Mouse (Mus musculus): ENCODE results near the gene Elane. TPM values are rescaled to one million over a fixed set of nuclear protein-coding genes. Genes with fewer than 3 reads are reported as not detected.
A peak's percentile ranks its signal among the peaks of the same experiment; 100 is the strongest.

Gene Elane
- polyA plus RNA-seq (2015; fragmentation: Nextera tagmentation; extraction: Ambion mirVana) = 0.20 and 1.1 TPM in 2 replicates

DNA sequence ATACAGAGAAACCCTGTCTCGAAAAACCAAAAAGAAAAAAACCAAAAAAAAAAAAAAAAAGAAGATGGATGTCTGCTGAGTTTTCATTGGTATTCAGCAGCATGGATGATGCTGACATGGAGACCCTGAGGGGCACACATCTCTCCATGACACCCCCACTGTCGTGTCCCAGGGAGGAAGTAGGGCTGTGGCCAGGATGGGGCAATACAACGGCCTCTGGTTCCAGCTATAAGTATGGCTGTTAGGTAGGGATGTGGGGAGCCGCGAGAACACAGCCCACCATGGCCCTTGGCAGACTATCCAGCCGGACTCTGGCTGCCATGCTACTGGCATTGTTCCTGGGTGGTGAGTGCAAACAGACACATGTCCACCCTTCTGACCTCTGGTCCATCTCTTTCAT is at the start of gene Elane:
Elane (plus strand) TSS at position 194 of the 400 bp plus-strand sequence.
- no peaks in the 10 kb centered on the region for H3K36me3 ChIP-seq (ENCODE audit: control insufficient read depth, insufficient read depth)
- whole genome bisulfite sequencing = 72% methylated on average over 6 of the region's 6 CpGs
- no peak within 1 kb of the TSS for H3K27ac ChIP-seq (ENCODE audit: low read length)
- ATAC-seq (replicated peaks; ENCODE audit: extremely low read depth, insufficient read depth, low FRiP score) = no peak
- no peak within 1 kb of the TSS for H3K9ac ChIP-seq (ENCODE audit: low read length)
- no peak within 1 kb of the TSS for H3K4me2 ChIP-seq (ENCODE audit: low read depth, low read length)
- H3K4me1 ChIP-seq (ENCODE audit: control insufficient read depth, insufficient read depth, low read length) = peaks cover 19% of the 10 kb centered on the region
- H3K27me3 ChIP-seq (ENCODE audit: control insufficient read depth, insufficient read depth, low read length) = peaks cover 5% of the 10 kb centered on the region
- no peaks in the 10 kb centered on the region for H3K9me3 ChIP-seq (replicated peaks; ENCODE audit: control insufficient read depth, low read length)
- no peak within 1 kb of the TSS for H3K4me3 ChIP-seq (ENCODE audit: low read length)

DNA sequence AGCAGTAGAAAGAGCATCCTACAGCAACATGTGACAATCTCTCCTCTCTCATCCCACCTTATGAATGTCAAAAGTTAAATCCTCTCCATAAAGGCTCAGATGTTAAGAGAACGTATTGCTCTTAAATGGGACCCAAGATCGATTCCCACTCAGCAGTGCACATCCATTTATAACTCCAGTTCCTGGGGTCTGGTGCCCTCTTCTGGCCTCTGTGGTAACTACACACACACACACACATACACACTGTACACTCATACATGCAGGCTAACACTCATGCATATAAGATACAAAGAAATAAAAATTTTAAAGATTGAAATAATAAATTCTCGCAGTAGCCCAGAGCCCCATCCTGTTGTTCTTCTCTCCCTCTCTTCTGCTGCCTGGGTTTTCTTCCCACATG is 49.1 kb upstream of the Elane start:
- WGBS = 99% methylated on average over 3 of the region's 3 CpGs
- H3K36me3 ChIP-seq (ENCODE audit: control insufficient read depth, insufficient read depth) = no peaks in the 10 kb centered on the region
- no peak overlapping the region for H3K4me3 ChIP-seq (ENCODE audit: low read length)
- H3K4me1 ChIP-seq (ENCODE audit: control insufficient read depth, insufficient read depth, low read length) = 0 out of 2 replicates have a peak, but pooled peaks cover 3% of the 10 kb centered on the region
- no peak overlapping the region for H3K9ac ChIP-seq (ENCODE audit: low read length)
- no peaks in the 10 kb centered on the region for H3K9me3 ChIP-seq (replicated peaks; ENCODE audit: control insufficient read depth, low read length)
- H3K27me3 ChIP-seq (ENCODE audit: control insufficient read depth, insufficient read depth, low read length) = no peaks in the 10 kb centered on the region
- H3K4me2 ChIP-seq (ENCODE audit: low read depth, low read length) = no peak overlapping the region
- no peak overlapping the region for H3K27ac ChIP-seq (ENCODE audit: low read length)
- no peak for ATAC-seq (replicated peaks; ENCODE audit: extremely low read depth, insufficient read depth, low FRiP score)

DNA sequence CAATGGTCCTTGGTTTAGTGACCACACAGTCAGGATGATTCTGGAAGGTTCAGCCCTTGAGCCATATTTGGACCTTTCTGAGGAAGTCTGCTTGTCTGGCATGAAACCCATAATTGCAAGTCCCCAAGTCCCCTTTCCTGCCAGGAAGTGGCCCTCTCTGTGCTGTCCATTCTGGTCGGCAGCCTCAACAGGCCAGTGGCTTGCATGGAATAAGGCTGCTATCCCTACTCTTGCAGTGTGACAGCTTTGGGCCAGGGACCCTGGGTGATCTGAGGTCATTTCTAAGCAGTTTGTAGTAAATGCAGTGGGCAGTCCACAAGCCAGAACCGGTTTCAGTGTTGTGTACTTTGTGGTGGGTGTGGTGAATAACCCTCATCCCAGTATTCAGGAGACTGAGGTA is 47.9 kb upstream of the Elane start:
- 44% methylated on average over 2 of the region's 2 CpGs for WGBS
- ATAC-seq (replicated peaks; ENCODE audit: extremely low read depth, insufficient read depth, low FRiP score) = no peak

DNA sequence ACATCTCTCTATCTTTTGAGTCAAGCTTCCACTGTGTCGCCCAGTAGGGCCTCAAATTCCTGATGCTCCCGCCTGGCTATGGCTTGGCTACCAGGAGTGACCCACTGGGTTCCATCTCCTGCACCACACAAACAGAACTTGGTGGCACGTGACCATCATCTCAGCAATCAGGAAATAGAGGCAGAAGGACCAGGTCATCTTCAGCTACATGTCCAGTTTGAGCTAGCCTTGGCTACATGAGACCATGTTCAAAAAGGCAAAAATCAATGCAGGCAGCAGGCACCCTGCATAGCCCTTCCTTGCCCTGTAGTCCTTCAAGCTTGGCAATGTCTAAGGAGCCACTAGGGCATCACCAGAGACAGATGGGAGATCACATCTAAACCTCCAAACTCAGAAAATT is 46.0 kb upstream of the Elane start:
- Histone ChIP-seq H3K4me1 (ENCODE audit: control insufficient read depth, insufficient read depth, low read length) (peaks cover 16% of the 10 kb centered on the region), H3K4me2 (ENCODE audit: low read depth, low read length) (no peak overlapping the region), H3K9ac (ENCODE audit: low read length) (no peak overlapping the region), H3K36me3 (ENCODE audit: control insufficient read depth, insufficient read depth) (no peaks in the 10 kb centered on the region), H3K4me3 (ENCODE audit: low read length) (no peak overlapping the region), H3K27me3 (ENCODE audit: control insufficient read depth, insufficient read depth, low read length) (no peaks in the 10 kb centered on the region), H3K27ac (ENCODE audit: low read length) (peak overlapping the region; percentile 91), H3K9me3 (replicated peaks; ENCODE audit: control insufficient read depth, low read length) (no peaks in the 10 kb centered on the region)
- ATAC-seq (replicated peaks; ENCODE audit: extremely low read depth, insufficient read depth, low FRiP score) = no peak
- 90% methylated on average over 3 of the region's 3 CpGs for WGBS

More for the DNA sequence above, 47.9 kb upstream of the Elane start:
- Histone ChIP-seq H3K4me3 (ENCODE audit: low read length) (no peak overlapping the region), H3K27me3 (ENCODE audit: control insufficient read depth, insufficient read depth, low read length) (no peaks in the 10 kb centered on the region), H3K4me1 (ENCODE audit: control insufficient read depth, insufficient read depth, low read length) (peaks cover 12% of the 10 kb centered on the region), H3K36me3 (ENCODE audit: control insufficient read depth, insufficient read depth) (no peaks in the 10 kb centered on the region), H3K27ac (ENCODE audit: low read length) (no peak overlapping the region), H3K9me3 (replicated peaks; ENCODE audit: control insufficient read depth, low read length) (no peaks in the 10 kb centered on the region), H3K4me2 (ENCODE audit: low read depth, low read length) (no peak overlapping the region), H3K9ac (ENCODE audit: low read length) (no peak overlapping the region)

DNA sequence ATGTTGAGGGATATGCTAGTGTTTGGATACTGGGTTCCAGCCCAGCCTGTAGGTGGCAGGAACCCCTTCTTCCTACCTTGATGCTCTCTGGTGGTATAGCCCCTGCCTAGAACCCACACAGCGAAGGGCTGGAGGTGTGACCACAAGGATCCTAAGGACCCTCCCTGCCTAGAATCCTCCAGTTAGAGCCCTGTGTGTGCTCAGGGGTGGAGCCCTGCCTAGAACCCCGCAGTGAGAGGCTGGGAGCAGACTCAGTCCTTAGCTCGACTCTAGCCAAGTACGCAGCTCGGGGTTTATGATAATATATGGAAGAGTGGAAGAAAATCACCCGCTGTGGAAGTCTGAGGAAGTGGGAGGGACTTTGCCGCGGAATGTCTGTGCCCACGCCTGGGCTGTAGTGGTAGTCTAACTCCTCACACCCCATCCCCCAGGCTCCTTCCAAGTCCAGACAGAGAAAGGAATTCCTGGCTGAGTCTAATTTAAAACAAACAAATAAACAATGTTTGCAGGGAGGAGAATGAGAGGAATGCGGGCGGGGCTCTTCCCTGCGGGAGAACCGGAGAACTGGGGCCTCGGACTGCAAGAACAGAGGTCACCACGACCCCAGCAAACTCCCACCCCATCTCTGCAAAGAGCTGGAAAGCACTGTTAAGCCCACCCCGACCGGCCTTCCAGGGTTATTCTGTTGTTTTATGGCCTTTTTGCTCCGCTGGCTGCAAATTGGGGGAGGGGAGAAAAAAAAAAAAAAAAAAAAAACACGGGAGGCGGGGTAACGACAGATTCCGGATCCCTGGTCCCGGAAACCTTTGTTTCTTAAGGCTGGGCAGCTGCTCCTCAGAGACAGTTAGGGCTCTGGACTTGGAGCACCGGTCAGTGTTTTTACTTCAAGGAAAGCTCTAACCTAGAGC is 45.1 kb upstream of the Elane start:
- under 1% methylated on average over 24 of the region's 24 CpGs for WGBS
- peak; percentile 86 for ATAC-seq (replicated peaks; ENCODE audit: extremely low read depth, insufficient read depth, low FRiP score)
- Histone ChIP-seq H3K9ac (ENCODE audit: low read length) (peak overlapping the region; percentile 74), H3K4me3 (ENCODE audit: low read length) (peak overlapping the region; percentile 54), H3K27ac (ENCODE audit: low read length) (peak overlapping the region; percentile 91), H3K4me1 (ENCODE audit: control insufficient read depth, insufficient read depth, low read length) (peaks cover 16% of the 10 kb centered on the region), H3K9me3 (replicated peaks; ENCODE audit: control insufficient read depth, low read length) (no peaks in the 10 kb centered on the region), H3K4me2 (ENCODE audit: low read depth, low read length) (peak overlapping the region; percentile 81), H3K36me3 (ENCODE audit: control insufficient read depth, insufficient read depth) (no peaks in the 10 kb centered on the region), H3K27me3 (ENCODE audit: control insufficient read depth, insufficient read depth, low read length) (no peaks in the 10 kb centered on the region)

DNA sequence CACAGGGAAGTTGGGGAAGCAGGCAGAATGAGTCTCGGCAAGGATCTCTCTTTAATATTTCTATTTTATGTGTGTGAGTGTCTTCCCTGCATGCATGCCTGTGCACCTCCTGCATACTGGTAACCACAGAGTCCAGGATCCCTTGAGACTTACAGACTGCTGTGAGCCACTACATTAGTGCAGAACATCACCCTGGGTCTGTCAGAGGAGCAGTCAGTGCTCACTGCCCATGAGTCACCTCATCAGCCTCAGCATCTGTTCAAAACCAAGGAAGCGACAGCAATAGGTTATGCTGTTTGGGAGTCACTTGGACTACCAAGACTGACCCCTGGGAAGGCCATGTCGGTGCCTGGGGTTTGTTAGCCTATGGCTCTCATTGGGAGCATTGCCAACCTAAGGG is 43.7 kb upstream of the Elane start:
- Histone ChIP-seq H3K27ac (ENCODE audit: low read length) (peak overlapping the region; percentile 27; the same call in 1 of the 2 replicates), H3K36me3 (ENCODE audit: control insufficient read depth, insufficient read depth) (no peaks in the 10 kb centered on the region)
- 62% methylated on average over 3 of the region's 3 CpGs for WGBS

DNA sequence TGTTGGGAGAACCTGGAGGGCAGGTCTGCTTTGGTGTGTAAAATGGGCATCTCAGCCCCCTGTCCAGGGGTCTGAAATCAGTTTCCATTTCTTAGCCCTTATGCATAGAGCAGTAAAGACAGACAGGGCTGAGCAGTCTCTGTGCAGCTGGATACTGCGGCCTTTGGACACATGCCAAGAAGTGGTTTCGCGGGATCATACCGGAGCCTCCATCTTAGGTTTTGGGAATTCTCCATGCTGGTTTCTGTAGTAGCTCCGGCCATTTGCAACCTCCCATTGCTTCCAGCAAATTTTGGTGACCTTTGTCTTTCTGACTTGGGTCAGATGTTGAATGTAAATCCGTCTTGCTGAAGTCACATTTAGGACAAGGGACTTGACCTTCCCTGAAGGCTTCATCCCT is 42.6 kb upstream of the Elane start:
- Histone ChIP-seq H3K4me3 (ENCODE audit: low read length) (no peak overlapping the region), H3K27ac (ENCODE audit: low read length) (no peak overlapping the region), H3K4me1 (ENCODE audit: control insufficient read depth, insufficient read depth, low read length) (peaks cover 16% of the 10 kb centered on the region), H3K27me3 (ENCODE audit: control insufficient read depth, insufficient read depth, low read length) (no peaks in the 10 kb centered on the region), H3K9me3 (replicated peaks; ENCODE audit: control insufficient read depth, low read length) (no peaks in the 10 kb centered on the region), H3K9ac (ENCODE audit: low read length) (peak overlapping the region; percentile 29; the same call in 1 of the 2 replicates), H3K4me2 (ENCODE audit: low read depth, low read length) (no peak overlapping the region), H3K36me3 (ENCODE audit: control insufficient read depth, insufficient read depth) (no peaks in the 10 kb centered on the region)
- 54% methylated on average over 6 of the region's 6 CpGs for WGBS
- no peak for ATAC-seq (replicated peaks; ENCODE audit: extremely low read depth, insufficient read depth, low FRiP score)

More for the DNA sequence above, 43.7 kb upstream of the Elane start:
- H3K9ac ChIP-seq (ENCODE audit: low read length) = no peak overlapping the region; the same call in 1 of the 2 replicates
- peaks cover 16% of the 10 kb centered on the region for H3K4me1 ChIP-seq (ENCODE audit: control insufficient read depth, insufficient read depth, low read length)
- no peaks in the 10 kb centered on the region for H3K9me3 ChIP-seq (replicated peaks; ENCODE audit: control insufficient read depth, low read length)
- ATAC-seq (replicated peaks; ENCODE audit: extremely low read depth, insufficient read depth, low FRiP score) = no peak
- H3K4me2 ChIP-seq (ENCODE audit: low read depth, low read length) = no peak overlapping the region
- H3K4me3 ChIP-seq (ENCODE audit: low read length) = no peak overlapping the region
- no peaks in the 10 kb centered on the region for H3K27me3 ChIP-seq (ENCODE audit: control insufficient read depth, insufficient read depth, low read length)

DNA sequence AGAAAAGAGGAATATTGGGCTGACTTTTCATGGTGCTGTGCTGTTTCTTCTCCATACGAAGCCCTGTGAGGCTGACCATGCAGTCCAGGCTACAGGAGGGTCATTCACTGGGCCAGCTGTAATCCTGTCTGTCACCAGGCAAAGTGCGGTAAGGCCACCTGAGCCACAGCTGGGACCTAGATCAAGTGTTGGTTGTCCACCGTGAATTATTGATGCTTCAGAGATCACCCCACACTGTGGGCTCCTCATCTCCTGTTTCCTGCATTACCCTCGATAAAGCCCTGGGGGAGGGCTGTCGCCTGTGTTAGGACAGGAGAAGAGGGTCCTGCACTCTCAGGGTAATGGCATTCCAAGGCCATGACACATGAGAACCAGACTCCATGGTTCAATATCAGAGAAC is 39.5 kb upstream of the Elane start:
- H3K36me3 ChIP-seq (ENCODE audit: control insufficient read depth, insufficient read depth) = no peaks in the 10 kb centered on the region
- no peak overlapping the region for H3K4me3 ChIP-seq (ENCODE audit: low read length)
- no peak overlapping the region for H3K27ac ChIP-seq (ENCODE audit: low read length)
- ATAC-seq (replicated peaks; ENCODE audit: extremely low read depth, insufficient read depth, low FRiP score) = no peak
- H3K27me3 ChIP-seq (ENCODE audit: control insufficient read depth, insufficient read depth, low read length) = no peaks in the 10 kb centered on the region
- 45% methylated on average over 5 of the region's 5 CpGs for WGBS
- H3K4me1 ChIP-seq (ENCODE audit: control insufficient read depth, insufficient read depth, low read length) = peaks cover 25% of the 10 kb centered on the region
- no peaks in the 10 kb centered on the region for H3K9me3 ChIP-seq (replicated peaks; ENCODE audit: control insufficient read depth, low read length)
- no peak overlapping the region for H3K4me2 ChIP-seq (ENCODE audit: low read depth, low read length)
- no peak overlapping the region for H3K9ac ChIP-seq (ENCODE audit: low read length)

DNA sequence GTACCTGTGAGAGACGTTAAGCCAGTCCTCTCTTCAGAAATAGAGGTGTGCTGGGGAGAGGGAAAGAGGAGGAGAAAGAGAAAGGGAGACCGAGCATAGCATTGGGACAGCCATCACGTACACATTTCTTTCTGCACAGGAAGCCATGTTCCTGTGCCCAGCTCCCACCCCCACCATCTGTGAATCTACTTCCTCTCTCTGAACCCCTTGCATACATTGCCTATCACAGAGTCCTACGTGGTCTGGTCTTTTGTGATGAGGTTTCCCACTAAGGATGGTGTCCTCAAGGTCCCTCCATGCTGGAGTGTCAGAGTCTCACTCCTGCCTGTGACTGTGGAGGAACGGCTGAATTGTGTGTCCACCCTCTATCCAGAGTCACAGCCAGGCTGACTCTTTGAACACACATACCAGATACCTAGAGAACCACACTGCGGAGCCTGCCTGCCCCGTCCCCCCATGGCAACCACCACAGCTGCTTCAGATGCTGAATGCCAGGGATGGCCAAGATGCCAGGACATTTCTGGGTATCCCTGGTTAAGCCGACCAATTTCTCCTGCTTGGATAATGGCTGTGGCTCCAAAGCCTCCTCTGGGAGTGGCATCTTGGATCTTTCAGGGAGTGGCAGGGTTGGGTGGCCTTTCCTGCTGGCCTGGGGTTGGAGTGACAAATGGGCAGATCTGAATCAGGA is 36.0 kb upstream of the Elane start:
- H3K4me1 ChIP-seq (ENCODE audit: control insufficient read depth, insufficient read depth, low read length) = peaks cover 28% of the 10 kb centered on the region
- ATAC-seq (replicated peaks; ENCODE audit: extremely low read depth, insufficient read depth, low FRiP score) = no peak
- no peaks in the 10 kb centered on the region for H3K27me3 ChIP-seq (ENCODE audit: control insufficient read depth, insufficient read depth, low read length)
- no peak overlapping the region for H3K4me3 ChIP-seq (ENCODE audit: low read length)
- H3K27ac ChIP-seq (ENCODE audit: low read length) = peak overlapping the region; percentile 51
- H3K4me2 ChIP-seq (ENCODE audit: low read depth, low read length) = no peak overlapping the region
- no peaks in the 10 kb centered on the region for H3K36me3 ChIP-seq (ENCODE audit: control insufficient read depth, insufficient read depth)
- WGBS = 66% methylated on average over 8 of the region's 8 CpGs
- no peak overlapping the region for H3K9ac ChIP-seq (ENCODE audit: low read length)
- no peaks in the 10 kb centered on the region for H3K9me3 ChIP-seq (replicated peaks; ENCODE audit: control insufficient read depth, low read length)

Measured in heart, embryonic 16.5 days (tissue).